Mouse (Mus musculus) embryonic facial prominence, embryonic 14.5 days (tissue): ENCODE results near the gene Stac3. TPM values are rescaled to one million over a fixed set of nuclear protein-coding genes. Genes with fewer than 3 reads are reported as not detected.

Experiments
- polyA plus RNA-seq: library from polyadenylated mRNA; unstranded; fragments of >200 nt; fragmentation: Nextera tagmentation; extraction: Ambion mirVana; gene quantifications from 2 replicates; pipeline ENCODE4 v1.2.1, GENCODE M21; 2014

The Stac3 gene
- polyA plus RNA-seq, 1 experiment from 2014 or later: 5.2 TPM

Other genes starting within 250 kb of the Stac3 start
- gene Kif5a, start 238.3 kb upstream of the Stac3 start, polyA plus RNA-seq: 13.7 and 14.6 TPM in 2 replicates
- gene Dctn2, start 235.3 kb upstream of the Stac3 start, polyA plus RNA-seq: 166 and 186 TPM in 2 replicates
- 15.8 and 17.6 TPM in 2 replicates for gene Mbd6, start 212.7 kb upstream of the Stac3 start, polyA plus RNA-seq
- 106 and 108 TPM in 2 replicates for gene Mars, start 189.9 kb upstream of the Stac3 start, polyA plus RNA-seq
- gene Arhgap9, start 179.7 kb upstream of the Stac3 start, polyA plus RNA-seq: 3.7 and 4.4 TPM in 2 replicates
- gene Gli1, start 159.7 kb upstream of the Stac3 start, polyA plus RNA-seq: 10.2 and 11.7 TPM in 2 replicates
- gene Inhbe, start 147.3 kb upstream of the Stac3 start, polyA plus RNA-seq: not detected in 2 replicates
- gene Inhbc, start 131.3 kb upstream of the Stac3 start, polyA plus RNA-seq: not detected in 2 replicates
- gene R3hdm2, start 121.4 kb upstream of the Stac3 start, polyA plus RNA-seq: 27.8 and 29.8 TPM in 2 replicates
- gene Ndufa4l2, start 13.3 kb downstream of the Stac3 start, polyA plus RNA-seq: 57.7 and 91.9 TPM in 2 replicates
- gene Shmt2, start 20.8 kb downstream of the Stac3 start, polyA plus RNA-seq: 80.0 and 89.4 TPM in 2 replicates
- gene Nxph4, start 32.9 kb downstream of the Stac3 start, polyA plus RNA-seq: 5.2 and 6.1 TPM in 2 replicates
- 137 and 145 TPM in 2 replicates for gene Lrp1, start 119.5 kb downstream of the Stac3 start, polyA plus RNA-seq
- 22.9 and 23.1 TPM in 2 replicates for gene Stat6, start 141.3 kb downstream of the Stac3 start, polyA plus RNA-seq
- gene Nemp1, start 165.2 kb downstream of the Stac3 start, polyA plus RNA-seq: 10.5 and 11.2 TPM in 2 replicates
- 15.2 and 16.1 TPM in 2 replicates for gene Nab2, start 166.9 kb downstream of the Stac3 start, polyA plus RNA-seq
- gene Myo1a, start 203.5 kb downstream of the Stac3 start, polyA plus RNA-seq: 0.75 and 1.2 TPM in 2 replicates
- 0.54 TPM in 1 of 2 replicates, not detected in the other for gene Tac2, start 222.8 kb downstream of the Stac3 start, polyA plus RNA-seq
- gene Zbtb39, start 237.9 kb downstream of the Stac3 start, polyA plus RNA-seq: 3.1 and 3.7 TPM in 2 replicates